Mouse (Mus musculus) T-cell, adult 2 months (primary cell): ENCODE measurements around the gene Tesmin.

Source experiments
- DNase-seq: peaks from one replicate; pipeline ENCODE4 v3.0.0; 2022; ENCODE audit warnings: low spot score

The Tesmin gene

GRCm38 (mm10) chr19:3394216-3394615, 5.6 kb downstream of the Tesmin start:
- DNase-seq, result no peak

DNA sequence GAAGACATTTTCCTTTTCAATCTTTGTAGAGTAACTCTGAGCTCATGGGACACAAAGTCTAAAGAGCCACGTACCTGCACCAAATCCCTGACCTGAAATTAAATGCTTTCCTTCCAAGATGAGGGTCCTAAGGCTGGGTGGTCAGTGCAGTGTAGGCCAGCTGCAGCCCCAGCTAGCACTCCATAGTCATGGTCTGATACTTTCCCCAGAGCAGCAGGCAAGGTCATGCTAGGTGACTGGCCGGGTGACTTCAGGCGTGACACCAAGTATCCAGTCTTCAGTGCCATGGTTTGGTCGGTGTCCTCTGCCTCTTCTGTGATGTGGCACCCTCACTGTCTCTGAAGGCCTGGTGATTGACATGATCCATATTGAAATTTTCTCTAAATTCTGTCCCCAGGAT, 11.4 kb downstream of the Tesmin start:
- DNase-seq, result no peak

- DNase-seq, result no peak
These were observed 12.8 kb downstream of the Tesmin start for GRCm38 (mm10) chr19:3401504-3401903.

DNA sequence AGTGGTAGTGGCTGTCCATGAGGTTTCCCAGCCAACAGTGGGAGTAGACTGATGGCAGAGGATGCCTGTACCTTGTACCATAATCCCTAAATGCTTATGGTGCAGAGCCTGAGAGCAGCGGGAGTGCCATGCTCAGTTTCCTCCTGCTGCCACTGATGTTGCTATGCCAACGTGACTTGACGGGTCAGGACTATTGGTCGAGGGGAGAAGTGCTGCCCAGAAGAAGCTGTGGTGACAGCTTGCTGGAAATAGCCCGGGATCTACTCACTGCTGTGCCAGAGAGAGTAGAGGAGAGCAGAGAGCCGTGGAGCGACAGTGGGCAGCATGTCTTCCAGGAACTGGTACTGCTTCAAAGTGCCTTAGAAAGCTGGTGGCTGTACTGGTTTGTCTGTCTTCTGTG, 13.3 kb downstream of the Tesmin start:
- no peak for DNase-seq

DNA sequence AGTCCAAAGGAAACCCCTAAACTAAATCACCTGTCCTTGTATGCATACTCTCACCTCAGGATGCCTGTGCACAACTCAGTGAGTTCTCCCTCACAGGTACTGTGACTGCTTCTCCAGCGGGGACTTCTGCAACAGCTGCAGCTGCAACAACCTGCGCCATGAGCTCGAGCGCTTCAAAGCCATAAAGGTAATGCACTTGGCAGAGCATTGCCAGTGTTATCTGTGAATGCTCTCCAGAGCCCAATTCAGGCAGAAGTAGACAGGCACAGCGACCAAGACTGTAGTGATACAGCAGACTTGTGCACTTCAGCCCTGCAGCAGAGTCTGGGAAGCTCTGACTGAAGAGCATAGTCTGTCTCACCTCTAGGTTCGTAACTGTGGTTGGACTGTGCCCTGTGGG, 13.7 kb downstream of the Tesmin start:
- no peak for DNase-seq

GRCm38 (mm10) chr19:3404030-3404429, 15.4 kb downstream of the Tesmin start:
- DNase-seq, result no peak

DNA sequence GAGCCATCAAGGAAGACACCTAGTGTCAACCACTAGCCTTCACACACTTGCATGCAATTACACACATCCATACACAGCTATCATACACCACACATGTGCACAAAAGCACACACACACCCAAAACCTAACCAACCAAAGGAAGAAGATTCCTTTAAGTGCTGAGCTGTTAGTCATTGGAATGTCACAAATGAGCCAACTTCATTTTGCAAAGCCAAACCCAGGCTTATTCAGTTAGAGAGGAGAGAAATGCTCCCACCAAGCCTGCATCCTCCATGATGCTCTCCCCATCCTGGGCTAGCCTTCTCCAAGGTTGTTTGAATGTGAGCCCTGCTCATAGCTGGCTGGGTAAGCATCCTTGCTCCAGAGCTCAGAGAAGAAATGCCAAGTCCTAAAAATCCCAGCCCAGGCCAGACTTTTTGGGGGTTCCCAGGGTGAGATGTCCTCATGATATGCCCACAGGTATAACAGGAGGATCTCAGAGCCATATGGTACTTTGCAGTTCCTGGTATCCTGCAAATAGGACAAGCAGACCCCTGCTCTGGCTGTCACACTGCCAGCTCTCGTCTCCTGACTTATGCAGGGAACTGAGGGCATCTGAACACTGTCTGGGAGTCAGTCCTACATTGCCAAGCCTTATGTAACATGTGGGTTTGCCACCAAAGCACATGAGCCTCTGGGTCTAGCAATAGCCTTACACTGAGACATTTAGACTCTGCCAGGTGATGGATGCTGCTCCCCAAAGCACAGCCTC, 17.0 kb downstream of the Tesmin start:
- no peak for DNase-seq

GRCm38 (mm10) chr19:3414268-3414733, 25.6 kb downstream of the Tesmin start, which contains the start of gene Gal:
Gene Gal, minus strand, starts transcription at chr19:3414544.
- no peak for DNase-seq

DNA sequence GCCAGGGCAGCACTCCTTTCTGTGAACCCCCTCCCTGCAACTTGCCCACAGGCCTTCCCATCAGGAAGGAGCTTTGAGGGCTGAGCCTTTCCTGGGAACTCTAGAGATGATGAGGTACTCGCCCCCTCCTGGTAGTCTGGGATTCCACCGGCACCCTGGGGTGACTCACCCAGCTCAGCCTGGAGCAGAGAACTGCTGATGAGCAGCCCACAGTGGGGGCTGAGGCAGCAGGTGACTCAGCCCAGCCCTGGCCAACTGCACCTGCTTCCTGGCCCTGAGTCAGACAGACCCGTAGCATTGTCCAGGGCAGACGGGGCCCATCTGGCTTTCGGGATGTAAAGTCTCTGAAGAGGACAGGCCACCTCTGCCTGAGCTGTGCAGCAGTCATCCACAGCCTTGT, 30.6 kb downstream of the Tesmin start:
- no peak for DNase-seq

GRCm38 (mm10) chr19:3422488-3422887, 33.8 kb downstream of the Tesmin start:
- DNase-seq, result no peak

DNA sequence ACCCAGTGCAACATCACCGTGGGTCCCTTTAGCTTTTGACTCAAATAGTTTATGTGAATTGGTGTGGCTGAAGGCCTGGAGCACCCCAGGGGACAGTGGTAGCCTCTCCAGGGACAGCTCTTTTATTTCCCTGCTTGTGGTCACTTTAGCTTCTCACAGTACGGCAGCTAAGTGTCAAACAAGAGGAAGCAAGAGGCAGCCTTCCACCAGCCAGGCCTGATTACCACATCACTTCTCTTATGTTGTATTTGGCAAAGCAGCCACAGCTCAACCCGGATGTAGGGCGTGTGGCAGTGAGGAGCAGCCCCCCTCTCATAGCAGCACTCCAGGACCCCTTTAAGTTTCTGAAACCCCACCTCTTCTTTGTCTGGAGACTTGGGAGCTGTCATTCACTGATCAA, 34.3 kb downstream of the Tesmin start:
- DNase-seq, result no peak

- no peak for DNase-seq
These were observed 35.6 kb downstream of the Tesmin start for GRCm38 (mm10) chr19:3424214-3424613.

GRCm38 (mm10) chr19:3428057-3428830, 39.6 kb downstream of the Tesmin start:
- no peak for DNase-seq

DNA sequence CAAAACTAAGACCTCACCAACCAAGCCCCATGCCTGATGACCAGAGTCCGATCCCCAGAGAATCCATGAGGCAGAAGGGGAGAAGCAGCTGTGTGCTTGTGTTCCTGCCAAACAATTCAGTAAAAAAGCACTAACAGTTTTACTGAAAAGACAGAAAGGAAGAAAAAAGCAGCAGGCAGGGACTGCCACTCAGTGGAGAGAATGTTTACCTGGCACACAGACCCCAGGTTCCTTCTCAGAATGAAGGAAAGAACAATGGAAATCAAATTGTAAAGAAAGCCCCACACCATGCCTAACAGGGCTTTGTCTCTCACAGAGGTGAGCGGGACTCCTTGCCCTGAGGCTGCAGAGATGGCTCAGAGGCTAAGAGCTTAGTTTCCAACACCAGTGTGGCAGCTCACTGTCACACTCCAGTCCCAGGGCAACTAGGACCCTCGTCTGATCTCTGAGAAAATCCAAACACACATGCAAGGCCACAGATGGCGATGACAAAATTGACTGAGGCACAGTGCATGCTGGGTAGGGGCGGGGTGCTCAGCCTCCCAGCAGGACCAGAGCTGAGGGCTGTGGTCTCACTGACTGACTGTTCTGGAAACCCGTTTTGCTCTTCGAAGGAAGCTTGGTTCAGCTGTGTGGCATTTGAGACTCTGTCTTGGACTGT, 40.6 kb downstream of the Tesmin start:
- DNase-seq, result no peak

- no peak for DNase-seq
These were observed 42.4 kb downstream of the Tesmin start for GRCm38 (mm10) chr19:3431066-3431465.

DNA sequence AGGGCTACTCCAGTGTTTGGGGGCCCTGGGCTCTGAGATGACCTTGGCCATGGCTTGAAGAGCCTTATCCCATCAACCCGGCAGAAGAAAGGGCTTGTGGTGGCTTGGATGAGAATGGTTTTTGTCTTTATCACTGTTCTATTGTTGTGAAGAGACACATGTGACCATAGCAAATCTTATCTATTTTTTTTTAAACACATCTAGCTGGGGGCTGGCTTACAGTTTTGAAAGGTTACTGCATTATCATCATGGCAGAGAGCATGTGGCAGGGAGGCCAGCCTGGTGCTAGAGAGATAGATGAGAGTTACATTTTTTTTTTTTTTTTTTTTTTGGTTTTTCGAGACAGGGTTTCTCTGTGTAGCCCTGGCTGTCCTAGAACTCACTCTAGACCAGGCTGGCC, 43.3 kb downstream of the Tesmin start:
- DNase-seq, result no peak

DNA sequence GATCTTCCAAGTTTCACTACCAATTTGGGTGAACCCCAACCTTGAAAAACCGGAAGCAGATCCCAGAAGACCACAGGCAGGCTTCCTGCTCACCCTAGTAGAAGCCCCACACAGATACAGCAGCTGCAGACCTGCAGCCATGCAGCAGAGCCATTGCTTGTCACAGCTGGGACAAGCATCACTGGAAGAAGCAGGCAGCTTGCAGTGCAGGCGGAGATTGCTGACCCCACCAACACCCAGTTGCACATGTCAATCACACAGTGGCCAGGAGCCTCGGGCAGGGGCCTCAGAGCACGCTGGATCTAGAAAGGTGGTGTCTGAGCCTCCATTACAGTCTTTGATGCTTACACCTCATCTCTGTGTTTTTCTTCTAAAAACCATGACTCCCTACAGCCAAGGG, 45.5 kb downstream of the Tesmin start:
- DNase-seq, result no peak

DNA sequence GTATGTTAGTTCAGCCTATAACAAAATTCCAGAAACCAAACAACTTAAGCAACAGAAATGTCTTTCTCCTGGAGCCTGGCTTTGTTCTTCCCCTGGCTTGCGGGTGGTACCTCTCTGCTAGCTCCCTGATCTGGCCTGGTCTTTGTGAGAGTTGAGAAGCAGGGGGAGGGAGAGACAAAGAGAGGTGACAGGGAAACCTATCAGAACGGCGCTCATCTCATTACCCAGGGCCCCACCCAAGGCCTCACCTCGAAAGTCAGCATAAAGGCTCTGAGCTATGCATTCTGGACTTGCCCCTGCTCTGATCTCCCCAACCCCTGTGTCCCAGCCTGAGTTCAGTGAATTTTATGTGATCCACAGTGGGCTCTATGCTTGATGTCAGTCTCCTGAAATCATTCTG, 46.0 kb downstream of the Tesmin start:
- no peak for DNase-seq

GRCm38 (mm10) chr19:3435824-3436223, 47.2 kb downstream of the Tesmin start:
- no peak for DNase-seq

- DNase-seq, result peak; percentile 30
These were observed 48.2 kb downstream of the Tesmin start for GRCm38 (mm10) chr19:3436840-3437239.

DNA sequence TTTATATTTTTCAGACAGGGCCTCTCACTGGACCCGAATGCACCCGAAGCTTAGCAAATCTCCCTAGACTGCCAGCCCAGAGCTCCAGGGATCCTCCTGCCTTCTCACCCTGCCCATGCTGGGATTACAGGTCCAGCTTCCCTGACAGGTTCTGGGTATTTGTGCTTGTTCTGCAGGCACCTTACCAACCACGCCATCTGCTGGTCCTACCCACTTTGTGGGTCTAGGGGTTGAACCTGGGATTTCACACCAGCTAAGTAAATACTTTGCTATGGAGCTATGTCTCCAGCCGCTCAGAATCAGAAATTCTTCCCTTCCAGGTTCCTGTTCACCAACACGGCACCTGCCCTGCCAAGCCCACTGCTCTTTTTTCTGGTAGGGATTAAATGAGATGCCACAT, 49.3 kb downstream of the Tesmin start:
- no peak for DNase-seq

- DNase-seq, result no peak
These were observed 52.0 kb downstream of the Tesmin start for GRCm38 (mm10) chr19:3440667-3441066.

DNA sequence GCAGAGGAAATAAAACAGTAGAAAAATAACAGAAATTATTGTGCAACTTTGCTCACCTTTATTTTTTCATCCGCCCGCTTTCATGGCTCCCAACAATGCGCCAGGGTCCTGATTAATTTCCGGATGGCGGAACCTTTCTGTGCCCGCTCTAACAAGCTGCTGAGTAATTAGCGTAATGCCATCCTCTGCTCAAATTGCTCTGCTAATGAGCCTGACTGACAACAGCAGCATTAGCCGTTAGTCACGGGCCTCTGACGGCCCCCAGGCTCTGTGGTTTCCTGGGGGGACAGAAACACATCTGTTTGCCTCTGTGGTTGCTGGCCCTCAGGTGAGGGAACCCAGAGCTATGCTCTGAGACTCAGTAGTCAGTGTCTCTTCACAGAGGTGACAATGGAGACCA, 52.4 kb downstream of the Tesmin start:
- DNase-seq, result no peak
